Mouse (Mus musculus): Measurements from ENCODE around the gene Ncam1.

DNA sequence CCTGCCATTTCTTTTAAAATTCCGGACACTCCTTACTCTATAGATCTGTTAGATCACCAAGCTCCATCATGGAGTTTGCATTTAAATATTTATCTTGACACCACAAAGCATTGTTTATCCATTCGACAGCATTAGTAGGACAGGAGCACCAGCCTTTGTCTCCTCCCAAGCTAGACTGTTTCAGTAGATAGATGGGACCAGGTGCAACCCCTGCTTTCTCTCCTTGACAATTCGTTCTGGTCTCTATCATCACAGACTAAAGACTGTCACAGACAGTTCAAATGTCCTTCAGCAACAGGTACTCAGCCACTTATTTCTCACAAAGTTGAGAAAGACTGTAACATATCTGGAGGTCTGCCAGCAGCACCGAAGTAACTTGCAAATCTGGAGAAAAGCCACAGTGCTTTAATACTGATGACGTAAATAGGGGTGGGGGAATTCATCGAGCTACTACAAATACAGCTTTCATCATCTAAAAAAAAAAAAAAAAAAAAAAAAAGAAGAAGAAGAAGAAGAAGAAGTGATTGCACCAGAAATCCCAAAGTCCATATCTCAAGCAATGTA, 4.7 kb downstream of the Ncam1 start:
- TF ChIP-seq GATA1 (IDR thresholded peaks at IDR 0.05; ENCODE audit: borderline replicate concordance, low read length) (no peak), FLI1 (IDR thresholded peaks at IDR 0.05; ENCODE audit: low read length) (no peak)

Data from megakaryocyte, embryonic 14.5 days (primary cell).